Mouse (Mus musculus) liver, postnatal 0 days (tissue): ENCODE data around the gene Ift20. TPM values are rescaled to one million over a fixed set of nuclear protein-coding genes. Genes with fewer than 3 reads are reported as not detected.

Experiments used
- ATAC-seq: fragments of 200-750 bp; cut with Nextera tagmentation; 2 replicates; pipeline ENCODE4 v1.8.0; 2017; ENCODE audit warnings: mild to moderate bottlenecking, moderate library complexity
- DNase-seq: peaks from one replicate; pipeline ENCODE4 v3.0.0-alpha.2; 2016
- H3K27ac ChIP-seq: fragments of 300-500 bp; sonication (generic); 2 replicates; pipeline ENCODE4 v1.5.1; 2014; ENCODE audit warnings: antibody characterized with exemption, moderate library complexity, mild to moderate bottlenecking, low read depth
- H3K27me3 ChIP-seq: fragments of 300-500 bp; sonication (generic); 2 replicates; pipeline ENCODE4 v1.6.1; 2014; ENCODE audit warnings: low read length, control low read depth, mixed read lengths; ENCODE audit not compliant: insufficient read depth
- H3K36me3 ChIP-seq: fragments of 300-500 bp; sonication (generic); replicated peaks from 2 replicates; pipeline ENCODE4 v1.6.1; 2014; ENCODE audit warnings: mild to moderate bottlenecking, control low read depth, low read length, moderate library complexity, mixed read lengths; ENCODE audit not compliant: insufficient read depth
- H3K4me1 ChIP-seq: fragments of 300-500 bp; sonication (generic); 2 replicates; pipeline ENCODE4 v1.6.1; 2014; ENCODE audit warnings: antibody characterized with exemption, mild to moderate bottlenecking, control low read depth; ENCODE audit not compliant: insufficient read depth
- H3K4me2 ChIP-seq: fragments of 300-500 bp; sonication (generic); 2 replicates; pipeline ENCODE4 v1.6.1; 2014; ENCODE audit warnings: low read depth, mild to moderate bottlenecking, low read length, moderate library complexity, mixed read lengths
- H3K4me3 ChIP-seq: fragments of 300-500 bp; sonication (generic); 2 replicates; pipeline ENCODE4 v1.5.1; 2014; ENCODE audit warnings: low read depth, low read length
- H3K9ac ChIP-seq: fragments of 300-500 bp; sonication (generic); replicated peaks from 2 replicates; pipeline ENCODE4 v1.6.1; 2014; ENCODE audit warnings: mild to moderate bottlenecking, moderate library complexity
- H3K9me3 ChIP-seq: fragments of 300-500 bp; sonication (generic); 2 replicates; pipeline ENCODE4 v1.6.1; 2016; ENCODE audit warnings: mild to moderate bottlenecking, control low read depth, low read length, mixed read lengths
- CTCF ChIP-seq: sonication (generic); IDR thresholded peaks from 2 replicates; pipeline ENCODE4 v1.5.1; 2016; ENCODE audit warnings: antibody characterized with exemption, low read depth
- EP300 ChIP-seq: IDR thresholded peaks from 2 replicates; pipeline ENCODE4 v1.6.1; 2016; ENCODE audit warnings: antibody characterized with exemption, low read depth, mild to moderate bottlenecking
- whole genome bisulfite sequencing: fragments of 180-500 bp; shearing (Covaris S2); extraction: QIAGEN DNeasy Blood & Tissue Kit; methylation state at CpG from one replicate; pipeline ENCODE4 v1.1.7; 2014; ENCODE audit not compliant: insufficient replicate concordance; 5-methylcytosine and 5-hydroxymethylcytosine counted together
- polyA plus RNA-seq: library from polyadenylated mRNA; unstranded; fragments of >200 nt; fragmentation: Nextera tagmentation; extraction: Ambion mirVana; gene quantifications from 2 replicates; pipeline ENCODE4 v1.2.1, GENCODE M21; 2015

Gene Ift20
- polyA plus RNA-seq, 1 experiment from 2014 or later, result 85.1 TPM

DNA sequence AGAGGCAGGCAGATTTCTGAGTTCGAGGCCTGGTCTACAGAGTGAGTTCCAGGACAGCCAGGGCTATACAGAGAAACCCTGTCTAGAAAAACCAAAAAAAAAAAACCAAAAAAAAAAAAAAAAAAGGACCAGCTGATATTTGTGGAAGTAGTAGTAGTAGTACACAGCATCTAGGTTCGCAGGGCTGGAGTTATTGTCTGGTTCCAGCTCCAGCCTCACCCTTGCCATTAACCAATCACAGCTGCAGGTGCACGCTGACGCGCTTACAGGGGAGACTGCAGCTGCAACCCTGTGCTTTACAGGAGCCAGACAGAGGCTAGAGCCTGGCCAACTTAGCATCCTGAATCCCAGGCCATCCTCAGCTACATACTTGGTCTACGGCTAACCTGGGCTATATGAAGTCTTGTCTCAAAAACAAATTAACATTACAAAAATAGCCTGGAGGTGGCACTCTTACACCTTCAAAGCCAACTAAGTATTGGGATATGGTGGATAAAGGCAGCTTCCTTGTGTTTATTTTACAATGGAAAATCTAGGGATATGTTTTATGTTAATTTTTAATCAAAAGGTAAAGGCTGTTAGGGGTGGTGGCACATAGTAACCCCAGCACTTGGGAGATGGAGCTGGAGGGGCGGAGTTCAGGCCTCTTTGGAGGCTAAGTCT, 8.4 kb downstream of the Ift20 start:
- Histone ChIP-seq H3K4me3 (no peak overlapping the region), H3K4me1 (peaks cover 10% of the 10 kb centered on the region), H3K27me3 (no peaks in the 10 kb centered on the region), H3K4me2 (no peak overlapping the region), H3K27ac (no peak overlapping the region), H3K36me3 (peaks cover 31% of the 10 kb centered on the region), H3K9ac (no peak overlapping the region), H3K9me3 (no peaks in the 10 kb centered on the region)
- DNase-seq (no peak), ATAC-seq (no peak)
- WGBS, result 89% methylated on average over 7 of the region's 7 CpGs
- no peak for TF ChIP-seq EP300
- TF ChIP-seq CTCF, result peak; percentile 22; the same call in 1 of the 2 replicates

DNA sequence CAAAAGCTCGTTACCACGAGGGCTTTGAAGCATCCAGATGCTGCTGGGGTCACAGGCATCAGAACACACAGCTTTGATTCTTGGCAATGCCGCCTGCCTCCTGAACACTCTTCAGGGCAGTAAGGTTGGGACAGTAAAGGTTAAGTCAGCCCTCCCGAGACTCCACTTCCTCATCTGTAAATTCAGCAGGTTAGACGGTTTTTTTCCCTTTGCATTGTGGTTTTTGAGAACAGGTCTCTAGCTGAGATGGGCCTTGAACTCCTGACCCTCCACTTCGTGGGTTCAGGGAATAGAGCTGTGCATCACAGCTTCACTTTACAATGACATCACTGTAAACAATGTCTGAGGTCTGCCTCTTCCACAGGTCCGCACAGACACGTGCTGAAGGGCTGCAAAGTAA, 9.0 kb downstream of the Ift20 start:
- Histone ChIP-seq H3K4me3 (no peak overlapping the region), H3K27ac (no peak overlapping the region), H3K36me3 (peaks cover 25% of the 10 kb centered on the region), H3K9ac (no peak overlapping the region), H3K4me2 (no peak overlapping the region), H3K9me3 (no peaks in the 10 kb centered on the region), H3K27me3 (no peaks in the 10 kb centered on the region), H3K4me1 (peaks cover 16% of the 10 kb centered on the region)
- ATAC-seq, result no peak
- WGBS, result 42% methylated on average over 8 of the region's 8 CpGs
- no peak for DNase-seq
- TF ChIP-seq EP300 (no peak), CTCF (no peak)

DNA sequence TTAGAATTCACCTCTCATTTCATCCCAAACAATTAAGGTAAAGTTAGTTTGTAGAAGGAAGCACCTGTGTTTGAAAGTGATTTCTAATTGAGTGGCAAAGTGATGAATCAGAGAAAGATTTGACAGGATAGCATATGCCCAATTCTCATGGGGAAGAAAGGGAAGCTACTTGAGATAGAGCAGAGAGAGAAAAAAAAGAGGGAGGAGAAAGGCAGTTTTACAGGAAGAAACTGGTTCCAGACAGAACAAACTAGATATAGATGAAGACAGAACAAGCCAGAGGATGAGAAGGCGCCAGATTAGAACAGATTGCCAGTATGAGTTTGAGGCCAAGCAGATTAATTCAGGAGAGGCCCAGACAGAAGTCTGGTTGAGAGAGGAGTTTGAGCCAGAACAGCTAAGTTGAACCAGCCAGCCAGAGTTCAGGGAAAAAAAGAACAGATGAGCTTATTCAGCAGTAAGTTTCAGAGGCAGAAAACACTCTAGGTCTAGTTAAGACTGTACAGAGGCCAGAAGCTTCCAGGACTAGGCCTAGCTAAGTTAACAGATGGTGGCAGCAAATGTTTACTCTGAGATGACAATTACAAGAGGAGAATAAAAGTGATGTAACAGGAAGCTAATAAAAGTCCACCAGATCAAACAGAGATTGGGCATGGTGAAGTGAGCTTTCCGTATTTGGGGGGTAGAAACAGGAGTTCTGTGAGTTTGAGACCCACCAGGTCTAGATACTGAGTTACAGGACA, 11.7 kb downstream of the Ift20 start:
- H3K9ac ChIP-seq, result no peak overlapping the region
- H3K4me1 ChIP-seq, result peaks cover 21% of the 10 kb centered on the region
- no peak for DNase-seq
- 55% methylated on average over 2 of the region's 2 CpGs for WGBS
- peaks cover 9% of the 10 kb centered on the region; the same call in 1 of the 2 replicates for H3K36me3 ChIP-seq
- H3K27ac ChIP-seq, result peak overlapping the region; percentile 52
- H3K9me3 ChIP-seq, result no peaks in the 10 kb centered on the region
- H3K4me2 ChIP-seq, result 0 out of 2 replicates have a peak overlapping the region, but pooled peaks have one; percentile 99
- no peak for ATAC-seq
- TF ChIP-seq EP300, result no peak
- TF ChIP-seq CTCF, result no peak
- no peak overlapping the region for H3K4me3 ChIP-seq
- no peaks in the 10 kb centered on the region for H3K27me3 ChIP-seq

DNA sequence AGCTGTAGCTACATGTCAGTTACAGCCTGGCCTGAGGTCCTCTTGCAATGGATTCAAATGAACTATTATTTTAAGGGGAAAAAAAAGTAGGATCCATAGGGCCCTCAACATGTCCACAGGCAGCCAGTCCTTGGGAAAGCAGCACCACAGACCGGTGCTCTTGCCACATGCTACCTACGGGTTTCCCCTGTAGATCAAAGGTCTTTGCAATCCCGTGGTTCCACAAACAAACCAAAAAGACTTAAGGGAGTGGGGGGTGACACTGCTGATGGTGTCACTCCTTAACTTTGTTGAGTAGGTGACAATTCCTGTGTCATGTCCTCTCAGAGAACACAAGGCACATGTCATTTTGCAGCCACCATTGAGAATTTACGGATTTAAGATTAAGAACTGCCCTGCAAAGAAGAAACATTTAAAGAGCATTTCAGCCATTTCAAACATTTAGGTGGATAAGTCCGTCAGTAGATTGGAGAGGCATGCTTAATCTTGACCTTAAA, 13.4 kb downstream of the Ift20 start:
- peak overlapping the region; percentile 83 for H3K4me3 ChIP-seq
- peak overlapping the region; percentile 82 for H3K9ac ChIP-seq
- H3K4me1 ChIP-seq, result peaks cover 21% of the 10 kb centered on the region
- 8% methylated on average over 5 of the region's 5 CpGs for WGBS
- no peaks in the 10 kb centered on the region for H3K27me3 ChIP-seq
- DNase-seq (no peak), ATAC-seq (peak; percentile 9; the same call in 1 of the 2 replicates)
- H3K9me3 ChIP-seq, result no peaks in the 10 kb centered on the region
- 0 out of 2 replicates have a peak, but pooled peaks cover 2% of the 10 kb centered on the region for H3K36me3 ChIP-seq
- TF ChIP-seq CTCF (no peak), EP300 (0 out of 2 replicates have a peak, but pooled peaks have one; percentile 8)
- H3K27ac ChIP-seq, result peak overlapping the region; percentile 92
- H3K4me2 ChIP-seq, result peak overlapping the region; percentile 99

DNA sequence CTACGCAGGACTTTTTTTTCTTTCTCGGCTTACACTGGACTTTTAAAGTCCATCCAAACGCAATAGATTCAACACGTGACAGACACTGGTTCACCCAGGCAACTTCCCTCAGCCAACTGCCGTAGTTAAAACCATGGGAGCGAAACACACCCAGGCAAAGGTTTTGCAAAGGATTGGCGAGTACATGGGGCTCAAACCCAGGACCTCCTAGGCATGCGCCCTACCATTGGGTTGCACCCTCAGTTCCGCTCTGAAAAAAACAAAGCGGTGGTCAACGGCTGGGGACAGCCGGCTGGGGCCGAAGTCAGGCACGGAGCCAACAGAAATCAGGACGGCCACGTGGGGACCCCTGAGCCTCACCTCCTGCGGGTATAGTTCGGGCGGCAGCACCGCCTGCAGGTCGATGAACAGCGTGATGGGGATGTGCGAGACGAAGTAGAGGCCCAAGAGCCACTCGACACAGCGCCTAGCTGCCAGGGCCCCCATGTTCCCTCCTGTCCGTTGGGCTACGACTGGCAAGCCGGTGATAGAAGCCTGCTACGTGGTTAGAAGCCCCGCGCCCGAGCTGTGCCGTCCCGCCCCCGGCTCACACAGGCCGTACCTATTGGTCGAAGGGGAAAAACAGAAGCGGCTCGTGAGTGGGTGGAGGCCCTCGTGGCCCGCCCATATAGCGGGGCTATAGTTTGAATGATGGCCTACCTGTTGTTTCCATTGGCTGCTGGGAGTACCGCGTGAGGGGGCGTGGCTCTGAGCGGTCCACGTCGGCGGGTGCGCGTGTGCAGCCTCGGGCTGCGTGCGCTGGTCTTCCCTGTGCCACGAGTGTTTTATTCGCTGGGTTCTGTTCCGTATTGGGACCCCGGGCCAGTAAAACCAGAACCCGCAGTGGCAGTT, 14.3 kb downstream of the Ift20 start, which contains the start of gene Tmem97:
Tmem97 (minus strand) TSS at position 610 of the 891 bp plus-strand sequence.
- H3K9me3 ChIP-seq, result no peaks in the 10 kb centered on the region
- H3K27ac ChIP-seq, result peak within 1 kb of the TSS; percentile 92
- ATAC-seq (peak; percentile 99), DNase-seq (peak; percentile 96)
- 0 out of 2 replicates have a peak, but pooled peaks cover 2% of the 10 kb centered on the region for H3K36me3 ChIP-seq
- H3K9ac ChIP-seq, result peak within 1 kb of the TSS; percentile 82
- peak within 1 kb of the TSS; percentile 83 for H3K4me3 ChIP-seq
- under 1% methylated on average over 60 of the region's 60 CpGs for WGBS
- H3K4me1 ChIP-seq, result peaks cover 21% of the 10 kb centered on the region
- TF ChIP-seq CTCF, result peak; percentile 44
- TF ChIP-seq EP300, result no peak; the same call in 1 of the 2 replicates
- H3K27me3 ChIP-seq, result no peaks in the 10 kb centered on the region
- H3K4me2 ChIP-seq, result peak within 1 kb of the TSS; percentile 99
